In the genomic region with DNA sequence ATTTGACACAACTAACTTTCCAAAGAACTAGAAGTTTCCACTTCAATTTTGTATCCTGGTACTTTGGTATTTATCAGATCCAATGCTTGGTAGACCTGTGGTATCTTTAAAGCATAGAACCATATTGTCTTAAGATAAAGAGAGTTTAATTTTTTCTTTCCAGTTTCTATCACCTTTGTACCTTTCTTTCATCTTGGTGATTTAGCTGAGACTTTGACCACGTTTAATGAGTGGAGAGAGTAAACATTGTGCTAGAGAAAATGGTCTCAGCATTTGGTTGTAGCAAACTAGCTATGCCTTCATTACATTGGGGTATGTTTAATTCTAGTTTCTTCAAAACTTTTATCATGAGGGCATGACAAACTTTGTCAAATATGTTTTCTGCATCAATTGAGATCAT, we compare ENCODE assay signal across 26 mouse cellular contexts.
"Had no signal": no experiment of that assay in that cellular context is flagged by ENCODE, and none has a peak within 500 bp of the region (broad histone marks: within the 10 kb centered on the region; RNA-seq: fewer than 3 reads in every experiment).

No protein-coding gene starts in this region.

- H3K36me3 ChIP-seq: heart, embryonic 10.5 days; heart, embryonic 12.5 days; hindbrain, embryonic 10.5 days; hindbrain, embryonic 12.5 days; kidney, embryonic 15.5 days; limb, embryonic 10.5 days; limb, embryonic 12.5 days; liver, embryonic 13.5 days; liver, embryonic 15.5 days had no signal

- H3K27ac ChIP-seq: heart, embryonic 10.5 days; hindbrain, embryonic 10.5 days; hindbrain, embryonic 12.5 days; hindbrain, embryonic 14.5 days; kidney, embryonic 15.5 days; kidney, postnatal 0 days; layer of hippocampus, adult 2 months; left cerebral cortex, adult 2 months; limb, embryonic 10.5 days; limb, embryonic 12.5 days; liver, embryonic 13.5 days; liver, embryonic 15.5 days had no signal

- H3K4me3 ChIP-seq: heart, embryonic 10.5 days; heart, embryonic 12.5 days; hindbrain, embryonic 10.5 days; hindbrain, embryonic 12.5 days; kidney, embryonic 15.5 days; layer of hippocampus, adult 2 months; left cerebral cortex, adult 2 months; limb, embryonic 10.5 days; limb, embryonic 12.5 days; liver, embryonic 13.5 days; liver, embryonic 15.5 days had no signal

- H3K4me2 ChIP-seq: heart, embryonic 12.5 days; hindbrain, embryonic 12.5 days; hindbrain, embryonic 14.5 days; kidney, embryonic 15.5 days; limb, embryonic 12.5 days; liver, embryonic 13.5 days; liver, embryonic 15.5 days had no signal

- H3K9me3 ChIP-seq: heart, embryonic 10.5 days; heart, embryonic 12.5 days; hindbrain, embryonic 10.5 days; hindbrain, embryonic 12.5 days; kidney, embryonic 15.5 days; limb, embryonic 10.5 days; limb, embryonic 12.5 days; liver, embryonic 13.5 days; liver, embryonic 15.5 days had no signal

- DNase-seq: gastrocnemius, postnatal 14 days; gastrocnemius, postnatal 36 days; heart, adult 11 months; heart, postnatal 10 days; heart, postnatal 4 days; kidney, adult 11 months; kidney, adult 2 months; kidney, adult 9 months; kidney, postnatal 14 days; kidney, postnatal 36 days; liver; liver, embryonic 13.5 days had no signal

- H3K9ac ChIP-seq: heart, embryonic 12.5 days; hindbrain, embryonic 12.5 days; hindbrain, embryonic 14.5 days; kidney, embryonic 15.5 days; limb, embryonic 12.5 days; liver, embryonic 13.5 days; liver, embryonic 15.5 days had no signal

- H3K4me1 ChIP-seq: heart, embryonic 10.5 days; heart, embryonic 12.5 days; hindbrain, embryonic 10.5 days; hindbrain, embryonic 12.5 days; limb, embryonic 10.5 days; limb, embryonic 12.5 days; liver, embryonic 13.5 days; liver, embryonic 15.5 days had no signal

- H3K27me3 ChIP-seq: heart, embryonic 12.5 days; hindbrain, embryonic 12.5 days; kidney, embryonic 15.5 days; limb, embryonic 12.5 days; liver, embryonic 13.5 days; liver, embryonic 15.5 days had no signal

- ATAC-seq: hindbrain, embryonic 16.5 days; inflammation-experienced regulatory T-cells, adult 6 months had no signal
